Mouse (Mus musculus): ENCODE measurements around the gene Nbl1. TPM values are rescaled to one million over a fixed set of nuclear protein-coding genes. Genes with fewer than 3 reads are reported as not detected.

Nbl1 gene
- total RNA-seq, 2 experiments from 2014 or later: 23.4 to 25.1 TPM

- DNase-seq: no peak
Measured at GRCm38 (mm10) chr4:139101546-139101945, 8.8 kb upstream of the Nbl1 start.

GRCm38 (mm10) chr4:139100326-139100725 lies 7.5 kb upstream of the Nbl1 start:
- DNase-seq: no peak

GRCm38 (mm10) chr4:139096201-139096600 lies 3.4 kb upstream of the Nbl1 start:
- DNase-seq: no peak

GRCm38 (mm10) chr4:139095406-139095805 lies 2.6 kb upstream of the Nbl1 start:
- DNase-seq: no peak

GRCm38 (mm10) chr4:139093196-139093530 lies 370 bp upstream of the Nbl1 start:
- no peak for DNase-seq

GRCm38 (mm10) chr4:139091478-139092355 lies 1.1 kb downstream of the Nbl1 start:
- peak; percentile 62 for DNase-seq

GRCm38 (mm10) chr4:139091066-139091465 lies 1.7 kb downstream of the Nbl1 start:
- no peak for DNase-seq

- DNase-seq: no peak
Measured at GRCm38 (mm10) chr4:139090303-139090940, 2.4 kb downstream of the Nbl1 start.

- no peak for DNase-seq
Measured at GRCm38 (mm10) chr4:139088982-139089671, 3.7 kb downstream of the Nbl1 start.

GRCm38 (mm10) chr4:139086984-139087383 lies 5.8 kb downstream of the Nbl1 start:
- DNase-seq: no peak

- peak; percentile 60 for DNase-seq
Measured at GRCm38 (mm10) chr4:139086037-139086436, 6.8 kb downstream of the Nbl1 start.

GRCm38 (mm10) chr4:139085337-139085736 lies 7.5 kb downstream of the Nbl1 start:
- no peak for DNase-seq

- DNase-seq: no peak
Measured at GRCm38 (mm10) chr4:139082790-139083564, 9.8 kb downstream of the Nbl1 start.

GRCm38 (mm10) chr4:139081270-139081931 lies 11.4 kb downstream of the Nbl1 start:
- DNase-seq: no peak

GRCm38 (mm10) chr4:139080259-139080658 lies 12.5 kb downstream of the Nbl1 start:
- DNase-seq: no peak

- no peak for DNase-seq
Measured at GRCm38 (mm10) chr4:139079439-139079838, 13.4 kb downstream of the Nbl1 start.

- DNase-seq: no peak
Measured at GRCm38 (mm10) chr4:139078726-139079125, 14.1 kb downstream of the Nbl1 start.

- no peak for DNase-seq
Measured at GRCm38 (mm10) chr4:139078313-139078712, 14.5 kb downstream of the Nbl1 start.

- DNase-seq: no peak
Measured at GRCm38 (mm10) chr4:139075915-139076314, 16.9 kb downstream of the Nbl1 start.

- DNase-seq: no peak
Measured at GRCm38 (mm10) chr4:139075041-139075711, 17.6 kb downstream of the Nbl1 start, which contains the start of gene Htr6. Gene Htr6 (minus strand): TSS chr4:139075570.

- DNase-seq: peak; percentile 64
Measured at GRCm38 (mm10) chr4:139074060-139074459, 18.7 kb downstream of the Nbl1 start.

Measured in gastrocnemius, postnatal 25 days (tissue).